Mouse (Mus musculus) MEL (cell line): ENCODE measurements around the gene Casp6.

Source experiments
- CTCF ChIP-seq, 3 experiments: IDR thresholded peaks in 2 of 3; conservative IDR thresholded peaks in 1 of 3; 2 replicates each; pipeline ENCODE4 v1.5.1; 2011 to 2012; ENCODE audit warnings: low read length in 3 of 3, low read depth in 2 of 3, mild to moderate bottlenecking in 2 of 3, improper control_type of control experiment in 1 of 3, inconsistent platforms in 1 of 3, mixed read lengths in 1 of 3, moderate library complexity in 1 of 3; ENCODE audit not compliant: control insufficient read depth in 1 of 3, insufficient read depth in 1 of 3, poor library complexity in 1 of 3, severe bottlenecking in 1 of 3
- E2F4 ChIP-seq: IDR thresholded peaks from 2 replicates; pipeline ENCODE4 v1.6.1; 2011; ENCODE audit warnings: low read depth, low read length, improper control_type of control experiment, borderline replicate concordance
- EP300 ChIP-seq, 2 experiments: IDR thresholded peaks; 2 replicates each; pipeline ENCODE4 v1.6.1; 2011; ENCODE audit warnings: improper control_type of control experiment in 2 of 2, low read length in 2 of 2, low read depth in 1 of 2, mild to moderate bottlenecking in 1 of 2
- ETS1 ChIP-seq: IDR thresholded peaks from 2 replicates; pipeline ENCODE4 v1.6.1; 2012; ENCODE audit warnings: low read depth, mild to moderate bottlenecking, inconsistent platforms, low read length, improper control_type of control experiment, moderate library complexity
- MAX ChIP-seq: IDR thresholded peaks from 2 replicates; pipeline ENCODE4 v1.6.1; 2011; ENCODE audit warnings: low read length, improper control_type of control experiment
- NRF1 ChIP-seq: IDR thresholded peaks from 2 replicates; pipeline ENCODE4 v1.6.1; 2014; ENCODE audit warnings: low read depth, mild to moderate bottlenecking, inconsistent platforms, low read length, improper control_type of control experiment, moderate library complexity; ENCODE audit not compliant: poor library complexity, insufficient read depth, severe bottlenecking
- POLR2A ChIP-seq, 2 experiments: IDR thresholded peaks; 2 replicates each; pipeline ENCODE4 v1.6.1; 2011 to 2012; ENCODE audit warnings: low read length in 2 of 2, mild to moderate bottlenecking in 2 of 2, control low read depth in 1 of 2, improper control_type of control experiment in 1 of 2, low read depth in 1 of 2, moderate library complexity in 1 of 2; ENCODE audit not compliant: control insufficient read depth in 1 of 2, insufficient read depth in 1 of 2, poor library complexity in 1 of 2
- SIN3A ChIP-seq: IDR thresholded peaks from 2 replicates; pipeline ENCODE4 v1.6.1; 2012; ENCODE audit warnings: low read length, improper control_type of control experiment, inconsistent platforms
- ZNF384 ChIP-seq: IDR thresholded peaks from 2 replicates; pipeline ENCODE4 v1.6.1; 2012; ENCODE audit warnings: low read depth, mild to moderate bottlenecking, inconsistent platforms, low read length, improper control_type of control experiment

DNA sequence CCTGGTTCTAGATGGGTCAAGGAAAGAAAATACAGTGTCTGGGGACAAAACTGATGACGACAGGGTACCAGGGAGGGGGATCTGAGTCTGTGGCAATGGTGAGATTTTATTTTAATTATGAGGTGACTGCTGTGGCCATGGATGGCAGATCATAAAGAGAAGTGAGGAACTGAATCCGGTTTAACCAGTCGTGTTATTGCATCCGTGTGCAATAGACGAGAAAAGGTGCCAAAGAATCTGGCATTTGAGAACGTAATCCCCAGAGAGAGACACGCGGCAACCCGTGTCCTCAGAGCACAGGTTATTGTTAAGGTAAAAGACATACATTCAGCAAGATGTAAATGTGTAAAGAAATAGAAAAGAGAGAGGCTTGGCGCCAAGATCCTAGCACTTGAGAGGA, 23.9 kb upstream of the Casp6 start:
- TF ChIP-seq EP300 (IDR thresholded peaks at IDR 0.05; ENCODE audit: low read depth in 1 of 2, low read length in 2 of 2) (no peak), MAX (no peak), ETS1 (no peak), POLR2A (IDR thresholded peaks at IDR 0.05; ENCODE audit: control insufficient read depth in 1 of 2, insufficient read depth in 1 of 2, low read depth in 1 of 2, low read length in 2 of 2, poor library complexity in 1 of 2) (no peak), E2F4 (no peak), CTCF (IDR thresholded peaks at IDR 0.05 in 2 of 3, conservative IDR thresholded peaks at IDR 0.05 in 1 of 3; ENCODE audit: control insufficient read depth in 1 of 3, insufficient read depth in 1 of 3, low read depth in 2 of 3, low read length in 3 of 3, poor library complexity in 1 of 3, severe bottlenecking in 1 of 3) (no peak), NRF1 (no peak), SIN3A (no peak), ZNF384 (no peak)
